Mouse (Mus musculus): ENCODE measurements around the gene Mettl7a3. TPM values are rescaled to one million over a fixed set of nuclear protein-coding genes. Genes with fewer than 3 reads are reported as not detected.

Mettl7a3 gene
- polyA plus RNA-seq, 1 experiment from 2014 or later = not detected

- ATAC-seq (no peak), DNase-seq (ENCODE audit: low spot score) (no peak)
- H3K27ac ChIP-seq (ENCODE audit: low read depth, low read length) = no peak overlapping the region
- H3K4me1 ChIP-seq (ENCODE audit: control insufficient read depth, insufficient read depth, low read length) = no peaks in the 10 kb centered on the region
- no peak overlapping the region for H3K4me3 ChIP-seq (ENCODE audit: low read depth, low read length)
- H3K9ac ChIP-seq (ENCODE audit: low read length) = no peak overlapping the region
- H3K36me3 ChIP-seq (ENCODE audit: control insufficient read depth, insufficient read depth, low read length) = peaks cover 14% of the 10 kb centered on the region
- 61% methylated on average over 9 of the region's 9 CpGs for WGBS
- H3K27me3 ChIP-seq (replicated peaks; ENCODE audit: control insufficient read depth, insufficient read depth, low read length) = no peaks in the 10 kb centered on the region
- no peaks in the 10 kb centered on the region for H3K9me3 ChIP-seq (replicated peaks; ENCODE audit: control insufficient read depth, low read length)
- no peak overlapping the region for H3K4me2 ChIP-seq (ENCODE audit: low read length)
Measured at GRCm38 (mm10) chr15:100388886-100389285, 54.2 kb downstream of the Mettl7a3 start.

Other genes starting within 250 kb of the Mettl7a3 start
- 10.3 and 12.1 TPM in 2 replicates for gene Atf1, start 107.1 kb upstream of the Mettl7a3 start, polyA plus RNA-seq (2014; fragmentation: Nextera tagmentation; extraction: Ambion mirVana)
- not detected in 2 replicates for gene Tmprss12, start 54.1 kb upstream of the Mettl7a3 start, polyA plus RNA-seq (2014; fragmentation: Nextera tagmentation; extraction: Ambion mirVana)
- gene Mettl7a1, start 30.8 kb upstream of the Mettl7a3 start, polyA plus RNA-seq (2014; fragmentation: Nextera tagmentation; extraction: Ambion mirVana) = 3.8 and 5.4 TPM in 2 replicates
- not detected in 2 replicates for gene Methig1, start 18.2 kb downstream of the Mettl7a3 start, polyA plus RNA-seq (2014; fragmentation: Nextera tagmentation; extraction: Ambion mirVana)
- not detected in 2 replicates for gene Mettl7a2, start 18.3 kb downstream of the Mettl7a3 start, polyA plus RNA-seq (2014; fragmentation: Nextera tagmentation; extraction: Ambion mirVana)
- gene Higd1c, start 29.6 kb downstream of the Mettl7a3 start, polyA plus RNA-seq (2014; fragmentation: Nextera tagmentation; extraction: Ambion mirVana) = not detected in 2 replicates
- 0.07 TPM in 1 of 2 replicates, not detected in the other for gene Gm5475, start 87.2 kb downstream of the Mettl7a3 start, polyA plus RNA-seq (2014; fragmentation: Nextera tagmentation; extraction: Ambion mirVana)
- 15.2 and 17.4 TPM in 2 replicates for gene Slc11a2, start 90.1 kb downstream of the Mettl7a3 start, polyA plus RNA-seq (2014; fragmentation: Nextera tagmentation; extraction: Ambion mirVana)
- gene Letmd1, start 134.1 kb downstream of the Mettl7a3 start, polyA plus RNA-seq (2014; fragmentation: Nextera tagmentation; extraction: Ambion mirVana) = 40.5 and 43.1 TPM in 2 replicates
- gene Csrnp2, start 160.6 kb downstream of the Mettl7a3 start, polyA plus RNA-seq (2014; fragmentation: Nextera tagmentation; extraction: Ambion mirVana) = 37.1 and 42.8 TPM in 2 replicates
- gene Tfcp2, start 217.1 kb downstream of the Mettl7a3 start, polyA plus RNA-seq (2014; fragmentation: Nextera tagmentation; extraction: Ambion mirVana) = 22.1 and 23.6 TPM in 2 replicates